Mouse (Mus musculus) embryonic fibroblast, embryonic 13.5 days (primary cell): Measurements from ENCODE around the gene Fam49a.

Experiments
- CTCF ChIP-seq: IDR thresholded peaks from 2 replicates; pipeline ENCODE4 v1.5.1; 2011; ENCODE audit warnings: mild to moderate bottlenecking, control low read depth, low read length, moderate library complexity, borderline replicate concordance; ENCODE audit not compliant: insufficient read depth
- POLR2A ChIP-seq: IDR thresholded peaks from 2 replicates; pipeline ENCODE4 v1.6.1; 2011; ENCODE audit warnings: low read depth, mild to moderate bottlenecking, control low read depth, low read length, moderate library complexity

DNA sequence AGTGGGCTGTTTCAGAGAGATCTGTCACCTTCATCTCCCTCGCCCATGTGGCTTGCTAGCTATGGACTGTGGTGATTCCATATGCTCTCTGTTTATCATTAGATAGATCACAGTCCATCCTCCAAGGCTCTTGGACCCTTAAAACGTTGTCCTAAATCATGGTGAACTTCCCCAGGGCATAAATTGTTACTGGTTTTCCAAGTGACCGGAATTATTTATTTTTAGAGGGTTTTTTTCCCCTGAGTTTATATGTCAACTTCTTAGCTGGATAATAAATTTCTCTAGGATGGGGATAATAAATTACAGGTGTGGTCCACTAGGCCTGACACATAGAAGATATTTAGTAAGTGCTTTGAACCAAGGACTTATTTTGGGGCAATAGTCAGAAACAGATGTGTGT is 48.4 kb upstream of the Fam49a start:
- TF ChIP-seq POLR2A: no peak
- no peak for TF ChIP-seq CTCF
